Mouse (Mus musculus) cerebellum, adult (tissue): ENCODE measurements around the gene Rab34.

Experiments used
- ATAC-seq: cut with Nextera tagmentation; 2 replicates; pipeline ENCODE4 v1.9.2; 2017; ENCODE audit warnings: mild to moderate bottlenecking, moderate library complexity, mixed read lengths; ENCODE audit not compliant: insufficient number of reproducible peaks, low FRiP score, low TSS enrichment

The Rab34 gene

GRCm38 (mm10) chr11:78209886-78210285 lies 21.7 kb downstream of the Rab34 start:
- no peak for ATAC-seq

GRCm38 (mm10) chr11:78210615-78211014 lies 22.4 kb downstream of the Rab34 start:
- no peak for ATAC-seq

- ATAC-seq, result no peak
Observed at GRCm38 (mm10) chr11:78211513-78211912, 23.3 kb downstream of the Rab34 start.

GRCm38 (mm10) chr11:78213086-78213817 lies 25.0 kb downstream of the Rab34 start:
- ATAC-seq, result no peak

- no peak for ATAC-seq
Observed at GRCm38 (mm10) chr11:78215709-78216317, 27.6 kb downstream of the Rab34 start.

GRCm38 (mm10) chr11:78223586-78223985 lies 35.4 kb downstream of the Rab34 start:
- ATAC-seq, result no peak

- no peak for ATAC-seq
Observed at GRCm38 (mm10) chr11:78231518-78231917, 43.3 kb downstream of the Rab34 start.

GRCm38 (mm10) chr11:78240193-78240857 lies 52.1 kb downstream of the Rab34 start:
- no peak for ATAC-seq
